Comparison of ENCODE assay signal across 19 mouse cellular contexts in the genomic region with DNA sequence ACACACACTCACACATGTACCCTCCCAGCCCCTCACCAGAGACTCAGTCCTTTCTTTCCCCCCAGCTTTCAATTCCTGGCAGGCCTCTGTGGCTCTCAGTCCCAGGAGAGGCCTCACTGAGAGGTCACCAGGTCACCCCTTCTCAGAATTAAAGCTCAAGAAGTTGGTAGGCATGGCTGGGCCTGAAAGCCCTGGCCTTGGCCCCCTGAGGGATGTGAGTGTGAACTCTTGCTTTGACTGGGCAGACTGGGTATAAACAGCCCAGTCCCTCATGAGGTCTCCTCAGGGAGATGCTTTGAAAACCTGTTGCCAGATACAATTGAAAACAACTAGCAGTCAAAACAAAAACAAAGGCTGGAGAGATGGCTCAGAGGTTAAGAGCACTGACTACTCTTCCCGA.
DNase-seq lines count a peak whose midpoint lies in the region.
"Had no signal": no experiment of that assay in that cellular context is flagged by ENCODE, and none has a peak within 500 bp of the region (broad histone marks: within the 10 kb centered on the region; RNA-seq: fewer than 3 reads in every experiment).

No protein-coding gene starts in this region.

- DNase-seq in embryo, embryonic 10 days (ENCODE audit: low spot score): peak; percentile 57
- DNase-seq in embryo, embryonic 11 days: no peak
- DNase-seq in lung, postnatal 10 days: peak; percentile 13
- DNase-seq in lung, postnatal 4 days: no peak
- peak; percentile 15 for DNase-seq in adipocyte (ENCODE audit: low spot score)
- DNase-seq in embryo, embryonic 9.5 days (ENCODE audit: extremely low spot score): peak; percentile 30
- DNase-seq in thymus, adult 18-20 months: no peak
- DNase-seq: adrenal gland, postnatal 25 days; cerebellum, adult 11-12 months; cerebellum, adult 8-10 months; cerebellum, postnatal 10 days; forebrain, postnatal 0 days; gastrocnemius, adult 2 months; gastrocnemius, postnatal 14 days; heart, adult 11 months; heart, postnatal 10 days; heart, postnatal 4 days; kidney, adult 11 months; kidney, adult 8-10 months had no signal

Comparison
In these comparisons a context has a peak if more than half of its experiments do, and no peak if none do; other contexts are left out.
1. DNase-seq: peak in embryo, embryonic 10 days (single experiment), lung, postnatal 10 days (single experiment), adipocyte (single experiment) and embryo, embryonic 9.5 days (single experiment); none in embryo, embryonic 11 days (single experiment), lung, postnatal 4 days (0 of 2) and thymus, adult 18-20 months (0 of 2).